Mouse (Mus musculus): Measurements from ENCODE around the gene Slc31a1.

Slc31a1 gene

DNA sequence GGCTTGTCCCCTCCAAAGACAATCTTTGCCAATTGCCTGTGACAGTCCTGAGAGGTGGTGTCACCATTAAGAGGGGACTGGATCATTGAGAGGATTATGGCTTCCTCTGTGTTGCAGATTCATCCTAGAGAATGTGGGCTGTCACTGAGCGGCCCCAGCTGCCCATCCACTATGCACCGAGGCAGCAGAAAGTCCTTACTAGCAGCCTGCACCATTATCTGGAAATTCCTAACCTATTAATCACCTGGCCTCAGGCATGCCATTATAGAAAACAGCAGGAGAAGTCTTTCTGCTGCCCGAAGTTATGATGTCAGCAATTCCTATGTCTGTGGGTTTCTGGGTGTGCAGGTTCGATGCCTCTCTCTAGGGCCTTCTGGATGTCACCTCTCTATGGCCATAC lies 80.5 kb downstream of the Slc31a1 start:
- in situ Hi-C loops (cut with MboI, MseI): no loop called here

All from T-helper 1 cell (primary cell).